Mouse (Mus musculus): ENCODE measurements at regions not wholly inside any gene's neighbourhood (a gene's known extent, or its start where the extent isn't known, plus 50 kb on each side); places are given as distances from the start of the nearest gene placed in this dataset.

- POLR2A ChIA-PET, result no interaction called here
- CTCF ChIA-PET, result no interaction called here
Measured at GRCm38 (mm10) chr12:92509494-92509893, 660.5 kb upstream of the Sel1l start.

- CTCF ChIA-PET, result no interaction called here
- POLR2A ChIA-PET, result interaction anchor here in 1 of 4 experiments (0.6 kb wide), 1 partner anchor 586 kb away, joined by 6 read pairs; no protein-coding TSS in a partner anchor
Measured at GRCm38 (mm10) chr12:92508796-92509489, 660.0 kb upstream of the Sel1l start.

- POLR2A ChIA-PET, result no interaction called here
Measured at GRCm38 (mm10) chr12:92483984-92484383, 635.0 kb upstream of the Sel1l start.

DNA sequence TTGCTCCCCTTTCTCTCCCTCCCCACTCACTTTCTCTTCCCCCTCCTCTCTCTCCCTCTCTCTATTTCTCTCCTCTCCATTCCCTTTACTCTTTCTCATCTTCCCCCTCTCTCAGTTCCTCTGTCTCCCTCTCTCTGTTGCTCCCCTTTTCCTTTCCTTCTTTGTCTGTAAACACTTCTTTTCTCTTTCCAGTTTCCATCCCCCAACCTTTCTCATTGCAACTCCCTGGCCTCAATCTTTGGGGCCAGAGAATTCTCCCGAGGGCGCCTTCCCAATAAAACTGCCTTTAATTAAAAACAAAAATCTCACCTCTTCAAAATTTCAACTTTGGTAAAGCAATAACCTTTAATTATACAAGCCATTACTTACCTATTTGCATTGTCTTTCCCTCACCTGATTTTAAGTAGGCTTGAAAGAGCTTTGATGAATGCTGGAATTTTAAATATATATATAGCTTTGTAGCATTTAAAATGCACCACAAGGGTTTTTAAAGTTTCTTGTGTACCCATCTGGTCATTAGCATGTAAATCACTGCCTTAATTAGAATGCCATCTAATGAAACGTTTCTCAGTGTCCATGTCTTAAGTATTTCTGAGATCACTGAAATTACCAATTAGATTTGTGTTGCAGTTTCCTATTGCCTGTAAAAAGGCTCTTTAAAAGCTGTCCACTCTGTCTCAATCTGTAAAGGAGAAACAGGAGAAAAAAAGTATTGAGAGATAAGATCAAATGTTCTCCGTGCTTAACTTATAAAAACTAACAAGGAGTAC lies 625.5 kb upstream of the Sel1l start:
- CTCF ChIA-PET, result no interaction called here

More at GRCm38 (mm10) chr12:92483984-92484383, 635.0 kb upstream of the Sel1l start:
- CTCF ChIA-PET, result no interaction called here

DNA sequence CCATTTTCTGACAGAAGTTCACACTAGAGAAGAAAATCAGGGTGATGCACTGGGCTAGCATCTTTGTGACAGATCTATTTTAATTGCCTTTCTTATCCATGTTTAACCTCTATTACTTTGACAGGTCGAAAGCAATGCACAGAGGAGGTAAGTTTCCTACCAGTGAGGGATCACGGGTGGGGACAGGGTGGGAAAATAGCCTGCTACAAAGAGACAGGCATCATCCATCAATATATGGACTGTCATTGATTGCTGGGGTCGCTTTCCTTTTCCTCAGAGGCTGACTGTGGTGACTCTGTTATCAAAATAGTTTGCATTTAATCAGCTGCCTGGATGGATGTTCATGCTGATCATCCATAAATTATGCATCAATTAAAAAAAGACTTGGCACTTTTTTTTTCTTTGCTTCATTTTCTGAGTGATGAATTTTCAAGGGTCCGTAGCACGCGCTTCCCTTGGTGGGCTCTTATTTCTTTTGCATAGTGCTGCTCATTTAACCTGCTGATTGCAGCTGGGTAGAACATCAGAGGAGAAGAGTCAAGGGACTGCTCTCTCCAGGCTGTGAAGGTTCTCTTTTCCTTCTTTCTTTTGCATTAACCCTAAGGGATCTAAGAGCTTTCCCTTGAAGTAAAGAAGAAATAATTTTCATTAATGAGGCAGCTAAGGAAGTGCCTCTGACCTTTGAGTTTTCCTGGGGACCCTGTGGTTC lies 602.3 kb upstream of the Sel1l start:
- CTCF ChIA-PET, result interaction anchor here in 1 of 4 experiments (0.5 kb wide), 1 partner anchor 330 kb away, joined by 3 read pairs; no protein-coding TSS in a partner anchor
- POLR2A ChIA-PET, result interaction anchor here in 1 of 4 experiments (0.6 kb wide), 1 partner anchor 1871 kb away, joined by 3 read pairs; no protein-coding TSS in a partner anchor

More for the DNA sequence above, 625.5 kb upstream of the Sel1l start:
- POLR2A ChIA-PET, result no interaction called here

DNA sequence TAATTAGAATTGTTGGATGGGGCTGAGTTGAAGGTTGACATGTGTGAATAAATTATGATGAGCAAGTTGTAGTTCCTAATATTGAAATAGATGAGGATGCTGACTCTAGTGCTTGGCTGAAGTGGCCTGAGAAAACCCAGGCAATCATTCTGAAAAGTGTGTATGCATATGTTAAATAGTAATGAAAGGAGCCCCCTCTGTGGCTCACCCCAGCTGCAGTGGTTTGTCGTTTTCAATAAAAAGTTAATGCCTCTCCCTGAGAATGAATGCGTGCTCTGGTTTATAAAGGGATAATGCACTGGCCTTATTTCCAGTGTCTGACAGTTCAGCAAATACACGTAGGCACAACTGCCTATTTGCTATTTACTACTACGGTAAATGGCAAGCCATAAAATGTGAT lies 569.5 kb upstream of the Sel1l start:
- ChIA-PET POLR2A (no interaction called here), CTCF (no interaction called here)

DNA sequence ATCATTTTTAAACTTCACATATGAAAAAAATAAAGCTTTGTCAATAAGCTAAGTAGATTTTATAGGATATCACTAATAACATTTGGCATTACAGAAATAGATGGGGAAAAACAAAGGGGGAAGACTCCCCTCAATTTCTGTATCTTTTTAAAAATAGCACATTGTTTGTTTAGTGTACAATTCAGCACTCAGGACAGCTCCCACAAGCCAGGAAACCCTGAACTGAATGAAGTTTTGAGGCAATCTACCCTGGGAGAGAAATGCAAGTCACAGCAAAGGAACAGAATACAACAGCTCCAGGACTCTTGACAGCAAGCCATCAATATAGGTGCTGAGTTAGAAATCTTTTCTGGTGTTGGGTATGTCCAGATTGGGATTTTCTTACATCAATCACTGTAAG lies 556.5 kb upstream of the Sel1l start:
- CTCF ChIA-PET, result no interaction called here
- POLR2A ChIA-PET, result no interaction called here

DNA sequence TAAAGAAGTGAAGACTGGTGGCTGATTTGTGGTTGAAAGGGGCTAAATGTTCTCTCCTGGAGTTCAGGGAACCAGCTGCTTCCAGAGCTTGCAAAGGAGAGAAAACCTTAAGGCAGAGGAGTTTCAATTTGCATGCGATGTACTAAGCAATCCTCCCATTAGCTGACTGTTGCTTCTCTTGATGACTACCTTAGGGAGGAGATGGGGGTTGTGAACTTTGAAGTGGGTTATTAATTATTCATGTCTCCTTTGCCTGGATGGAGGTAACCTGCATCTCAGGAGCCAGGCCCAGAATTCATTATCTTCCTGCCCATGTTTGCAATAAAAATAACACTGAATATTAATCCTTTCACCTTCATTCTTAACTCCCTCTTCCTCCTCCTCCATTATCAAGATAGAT lies 552.0 kb upstream of the Sel1l start:
- ChIA-PET CTCF (no interaction called here), POLR2A (interaction anchor here in 1 of 4 experiments (0.6 kb wide), 1 partner anchor 550 kb away, joined by 3 read pairs; no protein-coding TSS in a partner anchor)

- ChIA-PET CTCF (interaction anchor here in 1 of 4 experiments (0.5 kb wide), 1 partner anchor 509 kb away, joined by 3 read pairs; no protein-coding TSS in a partner anchor), POLR2A (no interaction called here)
Measured at GRCm38 (mm10) chr12:92386195-92386594, 537.2 kb upstream of the Sel1l start.

DNA sequence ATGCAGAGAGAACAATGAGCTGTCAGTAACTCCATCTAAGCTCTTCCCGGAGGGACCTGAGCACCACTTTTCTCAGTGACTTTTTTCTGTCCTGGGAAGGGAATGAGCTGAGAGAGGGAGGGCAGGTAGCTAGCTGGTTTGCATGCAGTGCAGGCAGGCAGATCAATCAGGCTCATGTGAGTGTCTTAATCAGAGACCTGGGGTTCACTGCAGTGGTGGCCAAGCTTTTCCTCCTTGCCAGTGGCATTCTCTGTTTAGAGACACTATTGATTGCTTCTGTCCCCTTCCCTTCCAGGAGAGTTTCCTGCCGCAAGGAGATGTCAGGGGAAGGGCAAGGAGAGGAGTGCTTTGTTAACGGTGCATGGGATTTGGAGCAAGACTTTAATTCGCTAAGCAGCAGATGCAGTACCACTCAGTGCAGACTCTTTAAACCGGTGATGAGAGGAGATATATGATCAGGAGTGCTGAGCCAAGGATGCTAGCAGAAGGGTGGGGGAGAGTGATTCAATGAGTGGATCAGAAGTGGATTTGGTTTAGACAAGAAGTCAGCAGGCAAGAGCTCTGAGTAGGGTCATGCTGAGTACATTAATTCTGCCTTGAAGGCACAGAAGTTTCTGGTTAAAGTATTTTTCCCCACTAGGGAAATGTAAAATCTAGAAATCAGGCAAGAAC lies 535.4 kb upstream of the Sel1l start:
- CTCF ChIA-PET, result no interaction called here
- POLR2A ChIA-PET, result no interaction called here

DNA sequence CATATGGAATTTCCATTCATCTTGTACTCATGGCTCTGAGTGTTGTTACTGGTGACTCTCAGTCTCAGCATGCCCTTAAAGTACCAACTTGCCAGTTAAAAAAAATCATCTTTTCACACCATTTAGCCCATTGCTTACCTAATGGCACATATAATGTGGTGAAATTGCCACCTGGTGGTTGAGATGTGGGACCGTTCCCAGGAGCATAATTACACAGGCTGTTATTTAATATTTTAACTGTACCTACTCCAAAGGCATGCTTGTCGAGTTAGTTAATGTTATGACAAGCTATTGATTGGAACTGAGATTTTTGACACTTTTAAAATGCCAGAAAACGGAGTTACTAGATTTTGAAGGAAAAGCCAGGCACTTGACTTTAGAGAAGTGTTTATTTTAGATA lies 530.2 kb upstream of the Sel1l start:
- CTCF ChIA-PET, result interaction anchor here in 1 of 4 experiments (0.6 kb wide), 1 partner anchor 11 kb away, joined by 3 read pairs; no protein-coding TSS in a partner anchor
- POLR2A ChIA-PET, result no interaction called here

DNA sequence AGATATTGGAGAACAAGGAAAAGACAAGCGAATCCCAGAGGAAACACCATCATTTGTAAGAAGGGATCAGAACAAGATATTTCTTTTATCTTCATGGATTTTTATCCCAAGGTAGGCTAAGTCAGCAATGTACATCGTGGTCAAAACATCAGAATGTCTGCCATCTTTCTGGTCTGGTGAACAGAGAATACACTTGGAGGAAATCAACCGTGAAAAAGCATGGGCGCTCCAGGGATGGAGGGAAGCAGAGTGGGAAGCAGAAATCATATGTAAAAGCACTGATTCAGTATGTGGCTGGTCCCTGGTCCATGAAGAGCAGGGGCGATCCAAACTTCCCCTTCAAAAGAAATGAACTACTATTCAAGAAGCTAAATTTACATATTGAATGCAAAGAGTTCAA lies 517.0 kb upstream of the Sel1l start:
- POLR2A ChIA-PET, result no interaction called here
- CTCF ChIA-PET, result no interaction called here

- ChIA-PET CTCF (no interaction called here), POLR2A (no interaction called here)
Measured at GRCm38 (mm10) chr12:92353386-92354257, 504.7 kb upstream of the Sel1l start.

DNA sequence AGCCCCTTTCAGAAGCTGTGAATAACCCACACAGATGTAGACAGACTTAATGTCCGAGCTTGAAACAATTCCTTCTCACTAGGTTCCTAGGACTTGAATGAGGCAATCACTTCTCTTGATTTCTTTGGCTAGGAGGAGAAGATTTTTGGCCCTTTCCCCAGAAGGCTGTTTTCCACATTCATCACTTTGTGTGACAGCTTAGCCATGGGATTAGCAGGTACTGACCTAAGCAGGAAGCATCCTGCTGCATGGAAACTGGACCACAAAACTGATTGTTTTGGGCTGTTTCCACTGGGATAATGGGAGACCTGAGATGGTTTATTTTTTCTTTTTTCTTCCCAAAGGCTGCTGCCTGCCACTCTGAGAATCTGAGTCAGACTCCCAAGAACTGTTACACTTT lies 469.3 kb upstream of the Sel1l start:
- ChIA-PET POLR2A (interaction anchor here in 1 of 4 experiments (0.6 kb wide), 1 partner anchor 805 kb away, joined by 3 read pairs; no protein-coding TSS in a partner anchor), CTCF (no interaction called here)

DNA sequence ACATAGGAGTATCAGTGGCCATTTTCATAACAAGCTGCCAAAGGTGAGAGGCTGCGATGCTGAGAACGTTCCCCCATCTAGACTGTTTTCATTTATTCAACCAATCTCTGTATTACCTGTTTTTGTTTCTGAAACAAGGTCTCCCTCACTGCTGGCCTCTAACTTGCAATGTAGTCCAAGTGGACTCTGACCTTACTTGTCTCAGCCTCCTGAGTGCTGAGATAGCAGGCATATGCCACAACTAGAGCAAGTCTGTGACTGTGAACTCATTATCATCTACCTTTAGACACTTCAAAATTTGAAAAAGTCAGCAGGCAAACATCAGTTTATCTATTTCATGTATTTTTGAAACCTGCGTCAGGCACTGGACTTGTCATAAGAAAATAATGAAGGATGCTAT lies 468.7 kb upstream of the Sel1l start:
- CTCF ChIA-PET, result no interaction called here
- POLR2A ChIA-PET, result no interaction called here

DNA sequence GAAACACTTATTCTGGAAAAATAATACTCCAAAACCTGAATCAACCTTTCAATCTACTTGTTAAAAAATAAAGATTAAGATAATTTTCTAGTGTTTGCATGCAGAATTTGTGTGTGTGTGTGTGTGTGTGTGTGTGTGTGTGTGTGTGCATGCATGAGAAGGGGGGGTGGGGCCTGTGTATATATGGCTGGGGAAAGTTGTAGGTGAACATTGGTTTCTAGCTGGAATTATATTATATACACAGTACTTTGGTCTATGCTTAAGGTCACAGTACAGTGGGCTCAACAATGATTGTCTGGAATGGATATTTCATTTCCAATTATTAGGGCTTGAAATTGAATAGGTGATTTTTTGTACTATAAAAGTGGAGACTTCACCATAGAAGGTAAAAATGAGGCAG lies 467.3 kb upstream of the Sel1l start:
- POLR2A ChIA-PET, result no interaction called here

GRCm38 (mm10) chr12:92315820-92316219 lies 466.9 kb upstream of the Sel1l start:
- POLR2A ChIA-PET, result interaction anchor here in 1 of 4 experiments (0.5 kb wide), 1 partner anchor 345 kb away, joined by 5 read pairs; no protein-coding TSS in a partner anchor
- CTCF ChIA-PET, result interaction anchor here in 1 of 4 experiments (0.7 kb wide), 1 partner anchor 915 kb away, joined by 4 read pairs; no protein-coding TSS in a partner anchor

More for the DNA sequence above, 467.3 kb upstream of the Sel1l start:
- CTCF ChIA-PET, result no interaction called here

DNA sequence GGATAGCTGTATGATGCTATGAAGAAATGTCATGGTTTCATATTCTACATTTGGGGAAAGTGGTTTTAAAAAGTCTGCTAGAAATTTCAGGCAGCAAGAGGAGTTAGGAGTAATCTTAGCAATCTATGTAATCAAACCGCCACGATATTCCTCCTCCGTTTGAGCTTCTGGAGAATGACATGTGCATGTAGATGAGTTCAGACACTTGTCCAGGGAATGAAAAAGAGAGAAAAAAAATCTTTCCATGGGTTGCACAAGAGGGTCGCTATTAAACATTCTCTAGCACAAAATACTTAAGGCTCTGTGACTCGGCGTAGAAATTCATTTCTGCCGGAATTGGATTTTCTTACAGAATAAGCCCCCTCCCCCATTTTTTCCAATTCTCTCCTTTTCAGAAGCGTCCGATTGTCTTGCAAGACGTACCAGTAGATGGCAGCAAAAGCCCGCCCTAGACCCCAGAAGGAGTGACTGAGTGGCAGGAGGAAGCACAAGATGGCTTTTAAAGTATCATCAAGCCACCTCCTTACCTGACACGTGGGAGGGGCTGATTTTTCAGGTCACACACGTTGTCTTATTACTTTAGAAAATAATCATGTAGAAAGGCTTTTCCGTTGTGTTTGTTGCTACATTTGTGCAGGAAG lies 454.1 kb upstream of the Sel1l start:
- ChIA-PET CTCF (no interaction called here), POLR2A (no interaction called here)
